Mouse (Mus musculus) forebrain, embryonic 16.5 days (tissue): ENCODE measurements around the gene Tomm40. TPM values are rescaled to one million over a fixed set of nuclear protein-coding genes. Genes with fewer than 3 reads are reported as not detected.

Source experiments
- ATAC-seq: fragments of 200-750 bp; cut with Nextera tagmentation; 2 replicates; pipeline ENCODE4 v1.8.0; 2017; ENCODE audit warnings: mild to moderate bottlenecking, moderate library complexity
- H3K27ac ChIP-seq: fragments of 300-500 bp; sonication (generic); 2 replicates; pipeline ENCODE4 v1.5.1; 2014; ENCODE audit warnings: low read length, control low read depth
- H3K27me3 ChIP-seq: fragments of 300-500 bp; sonication (generic); replicated peaks from 2 replicates; pipeline ENCODE4 v1.6.1; 2014; ENCODE audit warnings: low read length; ENCODE audit not compliant: control insufficient read depth, insufficient read depth
- H3K36me3 ChIP-seq: fragments of 300-500 bp; sonication (generic); 2 replicates; pipeline ENCODE4 v1.6.1; 2014; ENCODE audit not compliant: control insufficient read depth, insufficient read depth
- H3K4me1 ChIP-seq: fragments of 300-500 bp; sonication (generic); replicated peaks from 2 replicates; pipeline ENCODE4 v1.6.1; 2014; ENCODE audit warnings: low read length; ENCODE audit not compliant: control insufficient read depth, insufficient read depth
- H3K4me2 ChIP-seq: fragments of 300-500 bp; sonication (generic); 2 replicates; pipeline ENCODE4 v1.6.1; 2014; ENCODE audit warnings: mild to moderate bottlenecking, low read length, control low read depth
- H3K4me3 ChIP-seq: fragments of 300-500 bp; sonication (generic); replicated peaks from 2 replicates; pipeline ENCODE4 v1.5.1; 2014; ENCODE audit warnings: mild to moderate bottlenecking, low read length, control low read depth
- H3K9ac ChIP-seq: fragments of 300-500 bp; sonication (generic); replicated peaks from 2 replicates; pipeline ENCODE4 v1.6.1; 2014; ENCODE audit warnings: low read depth, low read length, control low read depth
- H3K9me3 ChIP-seq: fragments of 300-500 bp; sonication (generic); 2 replicates; pipeline ENCODE4 v1.6.1; 2016; ENCODE audit warnings: low read length; ENCODE audit not compliant: control insufficient read depth
- whole genome bisulfite sequencing: fragments of 180-500 bp; shearing (Covaris S2); extraction: QIAGEN DNeasy Blood & Tissue Kit; methylation state at CpG from one replicate; pipeline ENCODE4 v1.1.7; 2014; 5-methylcytosine and 5-hydroxymethylcytosine counted together
- polyA plus RNA-seq: library from polyadenylated mRNA; unstranded; fragments of >200 nt; fragmentation: Nextera tagmentation; extraction: Ambion mirVana; gene quantifications from 2 replicates; pipeline ENCODE4 v1.2.1, GENCODE M21; 2015

Tomm40 gene
- polyA plus RNA-seq, 1 experiment from 2014 or later, result 109 TPM

DNA sequence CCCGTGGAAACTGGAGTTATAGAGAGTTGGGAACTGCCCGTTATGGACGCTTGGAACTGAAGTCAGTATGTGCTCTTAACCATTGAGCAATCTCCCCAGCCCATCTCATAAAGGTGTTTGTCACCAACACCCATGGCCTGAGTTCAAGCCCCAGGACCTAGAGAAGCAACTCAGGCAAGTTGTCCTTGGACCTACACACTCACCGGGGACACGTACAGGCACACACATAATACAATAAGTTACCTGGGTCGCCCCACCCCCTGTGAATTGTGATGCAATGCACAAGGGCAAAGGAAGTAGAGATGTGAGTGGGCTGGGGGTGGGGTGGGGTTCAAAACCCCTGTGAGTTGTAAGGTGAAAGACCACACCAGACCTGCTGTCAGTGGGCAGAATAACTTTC is 28.7 kb downstream of the Tomm40 start:
- Histone ChIP-seq H3K9ac (no peak overlapping the region), H3K4me1 (no peaks in the 10 kb centered on the region), H3K27me3 (no peaks in the 10 kb centered on the region), H3K27ac (no peak overlapping the region), H3K9me3 (no peaks in the 10 kb centered on the region), H3K4me3 (no peak overlapping the region), H3K36me3 (no peaks in the 10 kb centered on the region), H3K4me2 (no peak overlapping the region)
- no peak for ATAC-seq
- WGBS, result 83% methylated on average over 6 of the region's 6 CpGs

GRCm38 (mm10) chr7:19685374-19685773 is 29.9 kb downstream of the Tomm40 start:
- Histone ChIP-seq H3K36me3 (no peaks in the 10 kb centered on the region), H3K9me3 (no peaks in the 10 kb centered on the region), H3K9ac (no peak overlapping the region), H3K4me2 (no peak overlapping the region), H3K4me1 (no peaks in the 10 kb centered on the region), H3K27ac (no peak overlapping the region), H3K4me3 (no peak overlapping the region), H3K27me3 (no peaks in the 10 kb centered on the region)
- no peak for ATAC-seq
- WGBS, result 71% methylated on average over 4 of the region's 4 CpGs

DNA sequence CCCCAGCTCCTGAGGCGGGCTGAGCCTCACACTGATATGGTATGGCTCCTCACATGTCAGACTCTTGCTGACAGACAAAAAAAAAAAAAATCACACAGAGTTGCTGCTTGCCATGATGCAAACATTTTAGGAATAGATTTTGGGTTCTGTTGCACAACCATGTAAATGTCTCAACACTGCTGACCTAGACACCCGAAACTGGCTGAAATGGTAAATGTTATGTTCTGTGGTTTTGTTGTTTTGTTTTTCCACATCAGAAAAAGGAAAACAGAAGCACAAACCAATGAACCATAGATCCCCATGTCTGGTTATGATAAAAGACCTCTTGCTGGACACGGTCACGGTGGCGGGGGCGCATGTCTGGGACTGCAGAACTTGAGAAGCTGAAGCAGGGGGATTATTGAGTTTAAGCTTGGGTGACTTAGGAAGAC is 31.5 kb downstream of the Tomm40 start:
- 90% methylated on average over 6 of the region's 6 CpGs for whole genome bisulfite sequencing
- H3K27ac ChIP-seq, result no peak overlapping the region
- no peaks in the 10 kb centered on the region for H3K9me3 ChIP-seq
- H3K4me3 ChIP-seq, result no peak overlapping the region
- no peaks in the 10 kb centered on the region for H3K36me3 ChIP-seq
- H3K4me1 ChIP-seq, result no peaks in the 10 kb centered on the region
- H3K9ac ChIP-seq, result no peak overlapping the region
- no peaks in the 10 kb centered on the region for H3K27me3 ChIP-seq
- no peak overlapping the region for H3K4me2 ChIP-seq
- no peak for ATAC-seq

DNA sequence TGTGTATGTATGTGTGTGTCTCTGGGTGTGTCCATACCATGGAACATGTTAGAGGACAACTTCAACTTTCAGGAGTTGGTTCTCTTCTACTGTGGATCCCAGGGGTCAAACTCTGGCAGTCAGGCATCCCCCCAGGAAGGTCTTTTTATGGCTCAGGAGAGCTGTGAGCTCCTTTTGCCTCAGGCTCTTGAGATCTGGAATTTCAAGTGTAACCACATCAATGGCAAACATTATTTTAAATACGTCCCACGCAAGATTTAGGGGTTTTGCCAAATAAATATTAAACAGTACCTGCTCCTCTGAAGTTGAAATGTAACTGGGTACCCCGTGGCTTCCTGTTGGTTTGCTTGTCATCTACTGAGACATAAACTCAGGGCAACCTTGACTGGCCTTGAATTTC is 32.3 kb downstream of the Tomm40 start:
- Histone ChIP-seq H3K9ac (no peak overlapping the region), H3K27me3 (no peaks in the 10 kb centered on the region), H3K36me3 (no peaks in the 10 kb centered on the region), H3K4me3 (no peak overlapping the region), H3K4me2 (no peak overlapping the region), H3K9me3 (no peaks in the 10 kb centered on the region), H3K4me1 (no peaks in the 10 kb centered on the region), H3K27ac (no peak overlapping the region)
- 77% methylated on average over 3 of the region's 3 CpGs for WGBS
- ATAC-seq, result no peak

- no peak within 1 kb of the TSS for H3K4me3 ChIP-seq
- 62% methylated on average over 8 of the region's 8 CpGs for WGBS
- no peak within 1 kb of the TSS for H3K4me2 ChIP-seq
- 0 out of 2 replicates have a peak within 1 kb of the TSS, but pooled peaks have one; percentile 17 for H3K9ac ChIP-seq
- H3K27me3 ChIP-seq, result no peaks in the 10 kb centered on the region
- no peaks in the 10 kb centered on the region for H3K36me3 ChIP-seq
- H3K27ac ChIP-seq, result no peak within 1 kb of the TSS
- H3K9me3 ChIP-seq, result no peaks in the 10 kb centered on the region
- no peak for ATAC-seq
- H3K4me1 ChIP-seq, result no peaks in the 10 kb centered on the region
Measured at GRCm38 (mm10) chr7:19681202-19681694, 34.0 kb downstream of the Tomm40 start, which contains the start of the genes Gm44805 and Apoc4. TSS of gene Gm44805 (minus strand) at chr7:19681423. TSS of gene Apoc4 (minus strand) at chr7:19681479.

DNA sequence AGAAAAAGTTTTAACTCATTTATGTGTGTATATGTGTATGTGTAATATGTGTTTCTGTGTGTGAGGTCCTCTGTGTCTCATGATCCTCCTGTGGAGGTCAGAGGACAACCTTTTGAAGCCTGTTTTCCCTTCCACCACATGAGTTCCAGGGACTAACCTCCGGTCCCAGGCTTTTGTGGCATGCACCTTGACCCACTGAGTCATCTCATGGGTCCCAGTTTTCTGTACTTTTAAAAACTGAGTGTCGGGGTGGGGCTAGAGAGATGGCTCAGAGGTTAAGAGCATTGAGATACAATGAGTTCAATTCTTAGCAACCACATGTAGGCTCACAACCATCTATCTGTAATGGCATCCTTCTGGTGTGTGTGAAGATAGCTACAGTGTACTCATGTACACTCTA is 34.5 kb downstream of the Tomm40 start:
- Histone ChIP-seq H3K27me3 (no peaks in the 10 kb centered on the region), H3K4me1 (no peaks in the 10 kb centered on the region), H3K36me3 (no peaks in the 10 kb centered on the region), H3K4me2 (no peak overlapping the region), H3K9ac (no peak overlapping the region), H3K9me3 (no peaks in the 10 kb centered on the region), H3K27ac (no peak overlapping the region), H3K4me3 (no peak overlapping the region)
- ATAC-seq, result no peak
- 85% methylated on average over 2 of the region's 2 CpGs for WGBS

- no peak overlapping the region for H3K4me2 ChIP-seq
- H3K9me3 ChIP-seq, result no peaks in the 10 kb centered on the region
- H3K4me1 ChIP-seq, result no peaks in the 10 kb centered on the region
- H3K36me3 ChIP-seq, result no peaks in the 10 kb centered on the region
- no peak overlapping the region for H3K27ac ChIP-seq
- no peak overlapping the region for H3K4me3 ChIP-seq
- ATAC-seq, result no peak
- no peak overlapping the region for H3K9ac ChIP-seq
- 92% methylated on average over 3 of the region's 3 CpGs for WGBS
- no peaks in the 10 kb centered on the region for H3K27me3 ChIP-seq
Measured at GRCm38 (mm10) chr7:19678901-19679300, 36.3 kb downstream of the Tomm40 start.

DNA sequence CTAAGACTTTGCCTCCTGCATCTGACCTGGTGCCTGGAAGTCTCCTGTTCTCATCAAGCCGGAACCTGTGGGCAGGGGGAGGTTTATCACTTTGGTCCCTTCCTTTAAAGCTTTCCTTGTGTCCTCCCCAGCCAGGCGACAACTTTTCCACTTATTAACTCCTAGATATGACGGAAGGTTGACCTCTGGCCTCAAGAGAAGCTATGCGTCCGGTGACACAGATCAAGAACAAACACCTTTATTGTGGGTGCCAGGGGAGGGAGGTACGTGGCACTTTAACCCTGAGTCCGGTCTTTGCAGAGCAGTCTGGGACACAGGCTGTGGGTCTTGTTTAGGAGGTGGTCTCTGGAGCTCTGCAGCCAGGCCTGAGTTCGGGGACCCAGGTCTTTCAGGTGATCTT is 37.4 kb downstream of the Tomm40 start, which contains the start of gene Apoc2:
TSS of gene Apoc2 (minus strand) at position 70 of the 400 bp plus-strand sequence.
- no peaks in the 10 kb centered on the region for H3K27me3 ChIP-seq
- no peak for ATAC-seq
- no peak within 1 kb of the TSS for H3K4me2 ChIP-seq
- no peaks in the 10 kb centered on the region for H3K4me1 ChIP-seq
- no peak within 1 kb of the TSS for H3K27ac ChIP-seq
- WGBS, result 85% methylated on average over 8 of the region's 8 CpGs
- H3K4me3 ChIP-seq, result no peak within 1 kb of the TSS
- no peaks in the 10 kb centered on the region for H3K36me3 ChIP-seq
- H3K9me3 ChIP-seq, result no peaks in the 10 kb centered on the region
- H3K9ac ChIP-seq, result no peak within 1 kb of the TSS

DNA sequence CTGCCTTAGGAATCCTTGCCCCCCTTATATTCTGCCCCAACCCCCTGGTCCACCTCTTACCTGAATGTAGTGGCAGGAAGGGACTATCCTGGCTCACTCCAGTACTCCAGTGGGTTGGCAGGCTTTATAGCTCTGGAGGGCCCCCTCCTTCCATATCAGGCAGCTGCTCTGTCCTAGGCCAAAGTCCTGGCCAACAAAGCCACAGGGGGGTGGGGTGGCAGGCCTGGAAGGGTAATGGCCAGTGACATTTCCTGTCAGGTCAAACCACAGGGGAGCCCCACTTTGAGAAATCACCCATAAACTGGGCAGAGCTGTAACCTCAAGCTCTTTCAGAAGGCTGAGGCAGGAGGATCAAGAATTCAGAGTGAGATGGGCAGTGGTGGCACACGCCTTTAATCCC is 38.6 kb downstream of the Tomm40 start:
- ATAC-seq, result no peak
- Histone ChIP-seq H3K4me3 (no peak overlapping the region), H3K27me3 (no peaks in the 10 kb centered on the region), H3K36me3 (no peaks in the 10 kb centered on the region), H3K4me1 (no peaks in the 10 kb centered on the region), H3K27ac (no peak overlapping the region), H3K9ac (no peak overlapping the region), H3K4me2 (no peak overlapping the region), H3K9me3 (no peaks in the 10 kb centered on the region)
- WGBS, result 61% methylated on average over 1 of the region's 1 CpGs

- Histone ChIP-seq H3K36me3 (no peaks in the 10 kb centered on the region), H3K9ac (no peak overlapping the region), H3K4me2 (no peak overlapping the region), H3K4me3 (no peak overlapping the region), H3K27me3 (0 out of 2 replicates have a peak, but pooled peaks cover 2% of the 10 kb centered on the region), H3K9me3 (no peaks in the 10 kb centered on the region), H3K4me1 (no peaks in the 10 kb centered on the region), H3K27ac (no peak overlapping the region)
- ATAC-seq, result no peak
- WGBS, result 82% methylated on average over 10 of the region's 10 CpGs
Measured at GRCm38 (mm10) chr7:19675824-19676223, 39.4 kb downstream of the Tomm40 start.
